Comparison of ENCODE assay signal across 8 mouse cellular contexts in the genomic region with DNA sequence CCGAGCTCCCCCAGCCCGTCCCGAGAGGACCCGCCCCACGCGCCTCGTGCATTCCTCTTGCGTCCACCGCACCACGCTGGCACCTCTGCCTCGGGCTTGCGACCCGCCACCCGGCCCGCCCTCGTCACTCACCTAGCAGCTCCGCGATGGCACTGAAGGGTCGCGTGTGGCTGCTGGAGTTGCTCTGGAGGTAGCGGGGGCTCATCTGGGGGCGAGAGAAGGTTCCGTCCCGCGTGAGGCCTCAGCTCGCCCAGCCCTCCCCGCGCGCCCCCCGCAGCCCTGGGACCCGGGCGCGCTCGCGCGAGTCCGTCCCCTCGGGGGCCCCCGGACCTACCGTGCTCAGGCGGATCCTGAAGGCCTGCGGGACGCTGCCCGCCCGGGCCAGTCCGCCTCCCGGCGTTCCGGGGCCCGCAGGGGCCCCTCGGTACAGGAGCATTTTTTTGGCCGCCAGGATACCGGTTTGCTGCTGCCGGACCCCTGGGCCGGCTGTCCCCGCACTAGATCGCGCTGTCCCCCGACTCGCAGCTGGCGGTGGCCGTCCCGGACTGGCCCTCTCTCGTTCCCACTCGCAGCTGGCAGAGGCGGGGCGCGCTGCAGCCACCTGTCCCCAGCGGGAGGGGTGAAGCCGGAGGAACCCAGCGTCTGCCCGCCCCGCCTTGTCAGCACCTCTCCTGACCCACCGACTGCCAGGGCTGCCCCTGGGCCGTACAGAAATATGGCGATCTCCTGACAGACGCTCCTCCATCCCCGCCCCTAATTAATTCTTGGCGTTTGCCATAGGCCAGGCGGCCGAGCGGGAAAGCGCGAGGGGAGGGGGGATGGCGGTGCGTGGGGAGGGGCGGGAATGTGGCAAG. TPM values are rescaled to one million over a fixed set of nuclear protein-coding genes. Genes with fewer than 3 reads are reported as not detected.
DNase-seq lines count a peak whose midpoint lies in the region; ATAC-seq and TF ChIP-seq lines count a peak whose summit lies in the region.

A gene (minus strand): TSS at position 740 of the 854 bp plus-strand sequence.

- peak within 1 kb of the TSS; percentile 27; the same call in 1 of the 2 replicates for H3K4me3 ChIP-seq in spleen, adult 2 months (ENCODE audit: extremely low read depth, insufficient read depth, insufficient read length)
- H3K4me3 ChIP-seq in limb, embryonic 10.5 days, result peak within 1 kb of the TSS; percentile 63
- H3K4me3 ChIP-seq in midbrain, embryonic 12.5 days, result peak within 1 kb of the TSS; percentile 64
- H3K4me3 ChIP-seq in stomach, embryonic 16.5 days (replicated peaks; ENCODE audit: low read length), result peak within 1 kb of the TSS; percentile 64

- no peaks in the 10 kb centered on the region for H3K4me1 ChIP-seq in spleen, adult 2 months (ENCODE audit: control insufficient read depth, insufficient read depth, insufficient read length)
- H3K4me1 ChIP-seq in limb, embryonic 10.5 days, result no peaks in the 10 kb centered on the region
- no peaks in the 10 kb centered on the region for H3K4me1 ChIP-seq in midbrain, embryonic 12.5 days
- H3K4me1 ChIP-seq in stomach, embryonic 16.5 days (ENCODE audit: control insufficient read depth, insufficient read depth, low read length), result no peaks in the 10 kb centered on the region

- no peaks in the 10 kb centered on the region for H3K9me3 ChIP-seq in limb, embryonic 10.5 days (replicated peaks)
- no peaks in the 10 kb centered on the region for H3K9me3 ChIP-seq in midbrain, embryonic 12.5 days
- no peaks in the 10 kb centered on the region for H3K9me3 ChIP-seq in stomach, embryonic 16.5 days (replicated peaks; ENCODE audit: control insufficient read depth, low read length)

- TF ChIP-seq POLR2A in spleen, adult 2 months (IDR thresholded peaks at IDR 0.05; ENCODE audit: low read depth, low read length), result no peak

- TF ChIP-seq CTCF in spleen, adult 2 months (IDR thresholded peaks at IDR 0.05; ENCODE audit: extremely low read depth, insufficient read depth, insufficient read length, insufficient replicate concordance), result no peak

- H3K27ac ChIP-seq in spleen, adult 2 months (ENCODE audit: insufficient read depth, low read length), result no peak within 1 kb of the TSS
- peak within 1 kb of the TSS; percentile 76 for H3K27ac ChIP-seq in limb, embryonic 10.5 days
- no peak within 1 kb of the TSS for H3K27ac ChIP-seq in midbrain, embryonic 12.5 days (replicated peaks)
- peak within 1 kb of the TSS; percentile 42; the same call in 1 of the 2 replicates for H3K27ac ChIP-seq in stomach, embryonic 16.5 days (ENCODE audit: low read length)

- no peaks in the 10 kb centered on the region for H3K27me3 ChIP-seq in spleen, adult 2 months (ENCODE audit: control insufficient read depth, insufficient read depth, low read length)
- peaks cover 92% of the 10 kb centered on the region for H3K27me3 ChIP-seq in limb, embryonic 10.5 days (ENCODE audit: low read depth, poor library complexity, severe bottlenecking)
- peaks cover 24% of the 10 kb centered on the region for H3K27me3 ChIP-seq in midbrain, embryonic 12.5 days
- H3K27me3 ChIP-seq in stomach, embryonic 16.5 days (ENCODE audit: control insufficient read depth, insufficient read depth, low read length), result peaks cover 4% of the 10 kb centered on the region; the same call in 1 of the 2 replicates

- ATAC-seq in midbrain, embryonic 12.5 days (ENCODE audit: low FRiP score, low read depth), result peak; percentile 94
- peak; percentile 86 for ATAC-seq in stomach, embryonic 16.5 days (ENCODE audit: insufficient read depth, low FRiP score)

- WGBS in spleen, adult 2 months, result 31% methylated on average over 74 of the region's 87 CpGs
- 16% methylated on average over 56 of the region's 87 CpGs for WGBS in limb, embryonic 10.5 days
- 21% methylated on average over 51 of the region's 87 CpGs for whole genome bisulfite sequencing in midbrain, embryonic 12.5 days
- 20% methylated on average over 51 of the region's 87 CpGs for WGBS in stomach, embryonic 16.5 days

- peak within 1 kb of the TSS; percentile 65 for H3K4me2 ChIP-seq in midbrain, embryonic 12.5 days (replicated peaks)
- H3K4me2 ChIP-seq in stomach, embryonic 16.5 days (ENCODE audit: low read depth, low read length), result peak within 1 kb of the TSS; percentile 63

- H3K36me3 ChIP-seq in spleen, adult 2 months (ENCODE audit: control insufficient read depth, insufficient read depth, low read length), result no peaks in the 10 kb centered on the region
- no peaks in the 10 kb centered on the region for H3K36me3 ChIP-seq in limb, embryonic 10.5 days
- H3K36me3 ChIP-seq in midbrain, embryonic 12.5 days, result no peaks in the 10 kb centered on the region
- H3K36me3 ChIP-seq in stomach, embryonic 16.5 days (ENCODE audit: control insufficient read depth, insufficient read depth, low read length), result no peaks in the 10 kb centered on the region

- peak within 1 kb of the TSS; percentile 62 for H3K9ac ChIP-seq in midbrain, embryonic 12.5 days (replicated peaks)
- peak within 1 kb of the TSS; percentile 76 for H3K9ac ChIP-seq in stomach, embryonic 16.5 days (ENCODE audit: low read length)

- DNase-seq in spleen, adult 2 months (ENCODE audit: low read depth in 1 of 2, low spot score in 2 of 2), result no peak
- DNase-seq in spleen, postnatal 36 days (ENCODE audit: low spot score in 2 of 2), result no peak
- peak; percentile 78 for DNase-seq in embryo, embryonic 10.5 days (ENCODE audit: low spot score)
- peak; percentile 98 for DNase-seq in heart, adult 11 months
- DNase-seq in kidney, adult 11 months, result peak; percentile 54
- DNase-seq in limb, embryonic 10.5 days (ENCODE audit: low spot score), result peak; percentile 61

RNA-seq across cellular contexts. Expression of the gene that starts here (rescaled TPM):
- 0.43 and 0.50 TPM in 2 replicates for polyA plus RNA-seq in spleen, adult 2 months (2012; rRNA removed)
- 5.7 and 7.2 TPM in 2 replicates for polyA plus RNA-seq in limb, embryonic 10.5 days (2016; fragmentation: Nextera tagmentation; extraction: Ambion mirVana)
- polyA plus RNA-seq in midbrain, embryonic 12.5 days (2016; fragmentation: Nextera tagmentation; extraction: Ambion mirVana), result 7.6 TPM in 2 replicates
- 11.9 and 18.0 TPM in 2 replicates for polyA plus RNA-seq in stomach, embryonic 16.5 days (2015; fragmentation: Nextera tagmentation; extraction: Ambion mirVana)

Comparison
In these comparisons a context has a peak if more than half of its experiments do, and no peak if none do; other contexts are left out.
1. DNase-seq: peak in embryo, embryonic 10.5 days (single experiment), heart, adult 11 months (single experiment), kidney, adult 11 months (single experiment) and limb, embryonic 10.5 days (single experiment); none in spleen, adult 2 months (0 of 2) and spleen, postnatal 36 days (0 of 2).
2. H3K27ac ChIP-seq: peak in limb, embryonic 10.5 days (single experiment) and stomach, embryonic 16.5 days (single experiment); none in spleen, adult 2 months (single experiment) and midbrain, embryonic 12.5 days (single experiment).
3. Peak in every context shown above with its lines, with median percentiles within 50 percentile points of each other: H3K4me3 ChIP-seq.